Mouse (Mus musculus) left cerebral cortex, postnatal 25 days (tissue): ENCODE results near the gene Serinc2. TPM values are rescaled to one million over a fixed set of nuclear protein-coding genes. Genes with fewer than 3 reads are reported as not detected.

ENCODE experiments used
- DNase-seq, 2 experiments: peaks; one replicate each; pipeline ENCODE4 v3.0.0; 2022; ENCODE audit warnings: low spot score in 2 of 2, mixed read lengths in 1 of 2
- intact Hi-C: fragments of 180-260 bp; cut with DNase I; formaldehyde crosslinking; loops from one replicate; pipeline ENCODE4 v1.15.1; 2025
- total RNA-seq, 2 experiments: library from RNA; stranded (reverse); gene quantifications; 2 replicates each; pipeline ENCODE4 v1.2.3; 2021

The Serinc2 gene
- total RNA-seq: 1 to 10 TPM; 4.3 to 8.6 TPM

- DNase-seq: no peak
- intact Hi-C loops: no loop called here
Observed at GRCm38 (mm10) chr4:130279105-130279504, at the start of gene Serinc2. TSS of gene Serinc2 (minus strand) at chr4:130279205.

- DNase-seq: no peak
- intact Hi-C loops: no loop called here
Observed at GRCm38 (mm10) chr4:130327366-130327765, 48.4 kb upstream of the Serinc2 start.

GRCm38 (mm10) chr4:130325446-130325845 lies 46.4 kb upstream of the Serinc2 start:
- no peak for DNase-seq
- intact Hi-C loops: no loop called here

GRCm38 (mm10) chr4:130323607-130324006 lies 44.6 kb upstream of the Serinc2 start:
- intact Hi-C loops: no loop called here
- DNase-seq: no peak

- DNase-seq: no peak
- intact Hi-C loops: no loop called here
Observed at GRCm38 (mm10) chr4:130323165-130323564, 44.2 kb upstream of the Serinc2 start.

GRCm38 (mm10) chr4:130322567-130322966 lies 43.6 kb upstream of the Serinc2 start:
- DNase-seq: no peak
- intact Hi-C loops: no loop called here

- DNase-seq: no peak
- intact Hi-C loops: no loop called here
Observed at GRCm38 (mm10) chr4:130321640-130322039, 42.6 kb upstream of the Serinc2 start.

GRCm38 (mm10) chr4:130319564-130319963 lies 40.6 kb upstream of the Serinc2 start:
- DNase-seq: no peak
- intact Hi-C loops: no loop called here

- intact Hi-C loops: no loop called here
Observed at GRCm38 (mm10) chr4:130318122-130318521, 39.1 kb upstream of the Serinc2 start.

GRCm38 (mm10) chr4:130316691-130317090 lies 37.7 kb upstream of the Serinc2 start:
- intact Hi-C loops: no loop called here
- peak in 1 of 2 experiments; percentile 1 for DNase-seq

More at GRCm38 (mm10) chr4:130318122-130318521, 39.1 kb upstream of the Serinc2 start:
- no peak for DNase-seq

- peak in 1 of 2 experiments; percentile 4 for DNase-seq
- intact Hi-C loops: no loop called here
Observed at GRCm38 (mm10) chr4:130315771-130316527, 36.9 kb upstream of the Serinc2 start.

GRCm38 (mm10) chr4:130313552-130313951 lies 34.5 kb upstream of the Serinc2 start:
- no peak for DNase-seq
- intact Hi-C loops: no loop called here

- intact Hi-C loops: no loop called here
- DNase-seq: no peak
Observed at GRCm38 (mm10) chr4:130312526-130312925, 33.5 kb upstream of the Serinc2 start.

- intact Hi-C loops: no loop called here
- DNase-seq: no peak
Observed at GRCm38 (mm10) chr4:130309254-130309653, 30.2 kb upstream of the Serinc2 start.

- DNase-seq: peak; percentile 82 to 90
- intact Hi-C loops: no loop called here
Observed at GRCm38 (mm10) chr4:130308231-130309081, 29.5 kb upstream of the Serinc2 start, which contains the start of the genes Fabp3 and Gm10570. TSS of gene Fabp3 (plus strand) at chr4:130308595. TSS of gene Gm10570 (minus strand) at chr4:130308674.

- intact Hi-C loops: no loop called here
- DNase-seq: peak; percentile 49 to 65
Observed at GRCm38 (mm10) chr4:130307851-130308230, 28.8 kb upstream of the Serinc2 start.

- DNase-seq: no peak
- intact Hi-C loops: no loop called here
Observed at GRCm38 (mm10) chr4:130306796-130307630, 28.0 kb upstream of the Serinc2 start.

- DNase-seq: no peak
- intact Hi-C loops: no loop called here
Observed at GRCm38 (mm10) chr4:130304746-130305145, 25.7 kb upstream of the Serinc2 start.

GRCm38 (mm10) chr4:130302285-130302870 lies 23.4 kb upstream of the Serinc2 start:
- DNase-seq: no peak

More at GRCm38 (mm10) chr4:130302285-130302870, 23.4 kb upstream of the Serinc2 start:
- intact Hi-C loops: no loop called here
